Mouse (Mus musculus): ENCODE measurements around the gene Dvl3.

DNA sequence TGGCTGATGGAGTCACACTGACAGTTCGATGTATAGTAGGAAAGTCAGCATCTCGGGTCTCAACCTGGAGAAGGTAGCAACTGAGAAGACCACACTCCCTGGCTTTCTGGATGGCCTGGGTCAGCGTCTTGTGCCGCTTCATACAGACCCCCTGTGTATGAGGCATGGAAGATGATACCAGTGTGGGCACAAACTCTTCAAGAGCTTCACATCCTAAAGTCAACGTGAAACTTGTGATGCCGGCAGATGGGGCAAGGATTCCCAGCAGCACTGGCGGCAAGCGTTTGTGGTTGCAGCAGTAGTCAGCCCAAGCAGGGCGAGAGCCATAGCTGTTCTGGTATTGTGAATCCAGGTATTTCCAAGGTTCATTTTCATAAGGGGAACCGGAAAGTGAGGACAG lies 28.9 kb downstream of the Dvl3 start:
- TF ChIP-seq POLR2A (IDR thresholded peaks at IDR 0.05; ENCODE audit: insufficient read depth, low read depth, low read length) (no peak), CTCF (IDR thresholded peaks at IDR 0.05; ENCODE audit: insufficient read depth, low read depth, low read length) (no peak)
